Mouse (Mus musculus) spleen, adult 2 months (tissue): ENCODE results near the gene Swi5.

Experiments
- CTCF ChIP-seq: fragments of 200-500 bp; IDR thresholded peaks from 2 replicates; pipeline ENCODE4 v1.5.1; 2011; ENCODE audit warnings: mild to moderate bottlenecking, inconsistent platforms; ENCODE audit not compliant: insufficient read depth, insufficient read length, insufficient replicate concordance; ENCODE audit errors: extremely low read depth
- POLR2A ChIP-seq: fragments of 200-500 bp; IDR thresholded peaks from 2 replicates; pipeline ENCODE4 v1.6.1; 2011; ENCODE audit warnings: low read depth, low read length, inconsistent platforms

DNA sequence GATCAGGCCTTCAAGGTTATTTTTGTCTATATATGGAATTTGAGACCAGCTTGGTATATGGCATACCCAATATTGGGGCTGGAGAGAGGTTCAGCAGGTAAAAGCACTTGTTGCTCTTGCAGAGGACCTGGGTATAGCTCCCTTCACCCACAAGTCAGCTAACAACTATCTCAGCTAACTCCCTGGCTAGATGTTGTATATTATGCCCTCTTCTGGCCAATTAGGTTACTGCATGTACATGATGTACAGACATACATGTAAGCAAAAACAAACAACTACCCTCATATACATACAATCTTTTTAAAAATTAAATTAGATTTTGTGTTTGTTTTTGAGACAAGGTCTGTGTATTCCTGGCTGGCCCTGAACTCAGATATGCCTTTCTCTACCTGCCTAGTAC, 1.7 kb upstream of the Swi5 start:
- TF ChIP-seq POLR2A (no peak), CTCF (no peak)
